Mouse (Mus musculus) left cerebral cortex, adult 18-20 months (tissue): Measurements from ENCODE around the gene Dtnbp1. TPM values are rescaled to one million over a fixed set of nuclear protein-coding genes. Genes with fewer than 3 reads are reported as not detected.
A peak's percentile ranks its signal among the peaks of the same experiment; 100 is the strongest.

Experiments used
- DNase-seq, 2 experiments: peaks; one replicate each; pipeline ENCODE4 v3.0.0; 2021 to 2022; ENCODE audit warnings: low spot score in 2 of 2, mixed read lengths in 1 of 2
- total RNA-seq, 2 experiments: library from RNA; stranded (reverse); gene quantifications; 2 replicates each; pipeline ENCODE4 v1.2.3; 2021

The Dtnbp1 gene
- total RNA-seq, 2 experiments from 2014 or later, result 79.6 to 81.2 TPM

DNA sequence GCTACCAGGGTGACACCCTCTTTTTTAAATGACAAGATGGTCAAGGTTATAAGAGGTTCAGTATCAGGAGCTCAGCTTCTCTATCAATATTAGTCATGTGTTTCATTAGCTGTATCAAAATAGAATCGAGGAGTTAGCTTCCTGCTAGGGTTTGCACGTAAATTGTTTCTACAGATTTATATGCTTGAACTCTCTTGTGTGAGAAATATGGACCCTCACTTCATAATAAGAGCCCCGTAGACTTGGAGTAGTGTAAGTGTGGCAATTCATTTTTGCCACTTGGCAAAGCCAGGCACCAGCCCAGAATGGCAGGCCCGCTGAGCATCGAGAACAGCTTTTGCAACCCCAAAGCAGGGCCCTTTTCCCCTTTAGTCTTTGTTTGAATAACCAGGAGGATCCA is 1.1 kb upstream of the Dtnbp1 start:
- DNase-seq, result no peak

DNA sequence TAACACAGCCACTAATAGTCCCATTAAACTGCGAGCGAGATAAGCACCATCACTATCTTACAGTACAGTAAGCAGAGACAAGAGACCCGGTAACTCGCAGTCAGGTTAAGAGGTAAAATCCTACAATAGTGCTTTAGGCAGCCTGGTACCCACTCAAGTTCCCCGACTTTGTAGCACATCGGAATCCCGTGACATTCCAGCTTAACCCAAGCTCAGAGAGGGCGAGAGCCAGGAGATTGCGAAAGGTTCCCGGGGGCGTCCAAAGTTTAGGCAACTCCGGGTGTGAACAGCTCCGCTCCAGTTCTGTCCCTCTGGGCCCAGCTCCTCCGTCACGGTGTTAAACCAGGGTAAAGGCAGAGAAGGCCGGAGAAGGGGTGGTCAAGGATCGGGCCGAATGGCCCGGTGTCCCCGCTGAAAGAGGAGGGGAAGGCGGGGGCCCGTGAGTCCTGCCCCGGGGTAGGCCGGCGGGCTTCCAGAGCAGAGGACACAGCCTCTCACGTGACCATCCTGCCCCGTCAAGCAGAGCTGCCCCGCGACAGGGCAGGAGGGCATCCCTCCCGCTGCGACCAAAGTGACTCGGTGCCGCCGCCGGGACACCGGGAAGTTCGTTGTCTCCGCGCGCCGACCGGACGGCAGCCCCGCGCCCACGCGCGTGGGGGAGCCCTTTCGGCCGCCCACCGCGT is 578 bp downstream of the Dtnbp1 start:
- peak; percentile 28 to 37 for DNase-seq

DNA sequence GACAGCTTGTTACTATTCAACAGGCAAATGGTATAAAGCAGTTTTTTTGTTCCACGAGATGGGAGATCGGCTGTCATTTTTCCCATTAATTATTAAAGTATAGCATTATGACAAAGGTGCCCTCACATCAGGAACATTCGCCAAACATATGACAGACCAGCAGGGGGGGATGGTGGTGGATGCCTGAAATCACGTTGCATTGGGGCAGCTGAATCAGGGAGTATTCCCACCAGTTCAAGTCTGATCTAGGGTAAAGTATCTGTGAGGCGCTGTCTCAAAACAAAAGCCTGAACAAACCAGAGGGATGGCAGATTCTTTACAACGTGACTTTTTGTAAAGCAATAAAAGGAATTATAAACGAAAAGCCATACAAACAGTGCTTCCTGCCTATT is 1.1 kb downstream of the Dtnbp1 start:
- DNase-seq, result peak in 1 of 2 experiments; percentile 28

DNA sequence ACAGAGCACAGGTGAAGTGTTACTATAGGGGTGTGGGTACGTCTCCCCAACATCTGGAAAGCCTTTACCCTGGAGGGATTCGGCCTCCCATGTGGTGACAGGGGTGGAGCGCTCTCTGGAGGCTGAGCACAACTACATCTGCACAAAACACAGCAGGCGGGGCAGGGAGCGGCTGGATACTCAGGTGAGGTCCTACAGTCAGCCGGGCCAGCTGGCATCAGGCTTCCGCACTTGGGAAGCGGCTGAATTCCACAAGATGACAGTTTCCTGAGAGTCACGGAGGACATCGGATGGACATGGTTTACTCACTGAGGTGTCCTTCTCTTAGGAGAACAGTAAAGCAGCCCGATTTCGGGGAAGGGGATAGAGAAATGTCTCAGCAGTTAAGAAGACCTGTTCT is 2.7 kb downstream of the Dtnbp1 start:
- no peak for DNase-seq

DNA sequence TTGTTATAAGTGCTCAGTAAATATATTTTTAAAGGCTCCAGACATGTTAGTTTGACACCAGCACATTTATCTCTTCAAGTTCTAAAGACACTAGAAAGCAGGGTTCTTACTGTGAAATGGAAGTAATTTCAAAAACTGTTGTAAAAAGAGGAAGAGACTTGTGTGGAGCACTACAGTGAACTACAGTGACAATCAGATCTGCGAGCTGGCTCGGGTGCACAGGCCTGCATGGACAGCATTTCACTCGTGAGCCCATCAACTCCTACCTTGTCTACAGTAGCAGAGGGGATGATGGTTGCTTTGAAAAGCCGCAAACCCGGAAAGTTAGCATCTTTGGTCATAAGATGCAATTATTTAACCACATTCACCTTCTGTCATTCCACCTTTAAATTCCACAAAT is 5.6 kb downstream of the Dtnbp1 start:
- DNase-seq, result no peak

DNA sequence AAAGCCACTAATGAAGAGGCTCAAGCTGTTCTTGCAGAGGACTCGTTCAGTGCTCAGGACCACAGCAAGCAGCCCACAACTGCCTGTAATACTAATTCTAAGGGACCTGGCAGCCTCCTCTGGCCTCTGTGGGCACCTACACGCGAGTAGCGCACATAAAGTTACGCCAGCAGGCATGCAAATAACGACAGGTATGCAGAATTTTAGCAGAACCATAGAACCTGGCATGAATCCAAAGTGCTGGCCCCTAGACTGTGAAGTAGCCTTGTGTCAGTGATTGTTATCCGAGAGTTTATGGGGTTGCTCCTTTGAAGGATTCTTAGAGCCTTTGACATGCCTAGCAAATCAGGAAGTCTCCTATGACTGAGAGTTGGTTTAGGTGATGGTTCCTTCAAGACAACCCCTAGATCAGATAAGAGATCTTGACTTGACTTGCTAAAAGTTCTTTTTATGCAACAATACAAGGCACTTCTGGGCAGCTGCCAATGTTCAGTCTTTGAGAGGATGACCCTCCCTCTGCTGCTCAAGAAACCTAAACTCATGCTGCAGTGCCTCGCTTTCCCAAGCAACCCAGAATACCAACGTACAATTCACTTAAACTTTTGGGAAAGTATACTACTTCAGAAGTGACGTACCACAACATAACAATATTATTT is 9.3 kb downstream of the Dtnbp1 start:
- no peak for DNase-seq

DNA sequence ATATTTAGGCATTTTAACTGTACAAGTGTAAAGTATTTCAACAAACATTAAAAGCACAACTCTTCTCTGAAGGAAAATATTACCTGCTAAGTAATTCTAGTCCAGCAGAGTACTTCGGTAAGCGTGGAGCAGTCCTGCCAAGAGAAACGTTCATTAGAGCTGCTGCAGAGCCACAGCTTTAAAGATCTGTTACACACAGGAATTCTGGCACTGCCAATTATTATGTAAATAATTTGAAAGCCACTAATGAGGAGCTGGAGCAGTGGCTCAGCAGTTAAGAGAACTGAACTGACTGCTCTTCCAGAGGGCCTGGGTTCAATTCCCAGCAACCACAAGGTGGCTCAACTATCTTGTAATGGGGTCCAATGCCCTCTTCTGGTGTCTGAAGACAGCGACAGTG is 10.0 kb downstream of the Dtnbp1 start:
- DNase-seq, result no peak

DNA sequence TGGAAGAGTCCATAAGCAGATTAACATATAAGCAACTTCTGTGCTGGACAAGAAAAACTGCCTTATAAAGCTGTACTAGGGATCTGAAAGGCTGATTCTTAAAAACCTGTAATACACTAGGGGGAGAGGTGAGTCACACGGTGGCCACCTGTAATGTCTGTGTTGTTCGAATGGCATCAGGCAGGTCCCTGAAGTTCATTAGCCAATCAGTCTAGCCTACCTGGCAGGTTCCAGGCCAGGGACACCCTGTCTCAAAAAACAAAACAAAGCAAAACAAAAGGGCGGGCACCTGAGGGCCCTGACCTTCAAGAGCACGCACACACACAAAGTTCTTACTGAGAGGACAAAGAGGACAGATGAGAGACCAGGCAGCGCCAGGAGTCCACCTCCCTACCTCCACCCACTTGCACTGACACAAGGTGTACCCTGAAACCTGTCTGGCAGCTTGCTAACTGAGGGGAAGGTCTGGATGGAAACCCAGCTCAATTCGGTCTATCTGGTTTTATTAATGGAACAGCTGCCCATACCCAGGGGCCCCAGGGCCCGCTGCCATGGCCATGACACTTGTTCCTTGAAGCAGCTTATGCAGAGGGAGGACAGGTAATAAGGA is 11.8 kb downstream of the Dtnbp1 start:
- no peak for DNase-seq

DNA sequence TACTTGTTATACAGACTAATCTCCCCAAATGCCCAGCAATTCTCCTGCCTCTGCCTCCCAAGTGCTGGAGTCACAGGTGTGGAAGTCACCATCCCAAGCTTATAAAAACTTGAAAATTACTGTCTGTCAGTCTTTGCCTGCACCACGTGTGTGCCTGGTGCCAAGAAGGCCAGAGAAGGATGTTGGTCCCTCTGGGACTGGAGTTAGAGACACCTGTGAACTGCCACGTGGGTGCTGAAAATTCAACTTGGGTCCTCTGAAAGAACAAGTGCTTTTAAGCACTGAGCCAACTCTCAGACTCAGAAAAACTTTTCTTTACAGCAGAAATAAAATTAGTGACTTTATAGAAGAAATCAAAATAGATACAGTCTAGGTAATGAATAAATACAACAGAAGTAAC is 15.6 kb downstream of the Dtnbp1 start:
- DNase-seq, result no peak

DNA sequence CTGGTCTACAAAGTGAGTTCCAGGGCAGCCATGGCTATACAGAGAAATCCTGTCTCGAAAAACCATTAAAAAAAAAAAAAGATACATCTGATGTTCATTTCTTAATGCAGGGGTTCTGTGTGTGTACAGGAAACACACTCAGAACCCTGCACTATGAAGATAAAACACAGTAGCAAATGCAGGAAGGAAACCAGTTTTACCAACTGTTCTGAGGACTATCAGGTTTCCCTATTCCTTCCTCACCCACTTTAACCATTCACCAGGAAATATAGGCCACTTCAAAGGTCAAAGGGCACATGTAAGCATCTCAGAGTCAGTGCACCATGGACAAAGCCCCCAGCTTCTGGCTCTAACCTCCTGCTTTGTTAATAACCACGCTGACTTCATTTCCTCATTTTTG is 16.6 kb downstream of the Dtnbp1 start:
- DNase-seq, result no peak

DNA sequence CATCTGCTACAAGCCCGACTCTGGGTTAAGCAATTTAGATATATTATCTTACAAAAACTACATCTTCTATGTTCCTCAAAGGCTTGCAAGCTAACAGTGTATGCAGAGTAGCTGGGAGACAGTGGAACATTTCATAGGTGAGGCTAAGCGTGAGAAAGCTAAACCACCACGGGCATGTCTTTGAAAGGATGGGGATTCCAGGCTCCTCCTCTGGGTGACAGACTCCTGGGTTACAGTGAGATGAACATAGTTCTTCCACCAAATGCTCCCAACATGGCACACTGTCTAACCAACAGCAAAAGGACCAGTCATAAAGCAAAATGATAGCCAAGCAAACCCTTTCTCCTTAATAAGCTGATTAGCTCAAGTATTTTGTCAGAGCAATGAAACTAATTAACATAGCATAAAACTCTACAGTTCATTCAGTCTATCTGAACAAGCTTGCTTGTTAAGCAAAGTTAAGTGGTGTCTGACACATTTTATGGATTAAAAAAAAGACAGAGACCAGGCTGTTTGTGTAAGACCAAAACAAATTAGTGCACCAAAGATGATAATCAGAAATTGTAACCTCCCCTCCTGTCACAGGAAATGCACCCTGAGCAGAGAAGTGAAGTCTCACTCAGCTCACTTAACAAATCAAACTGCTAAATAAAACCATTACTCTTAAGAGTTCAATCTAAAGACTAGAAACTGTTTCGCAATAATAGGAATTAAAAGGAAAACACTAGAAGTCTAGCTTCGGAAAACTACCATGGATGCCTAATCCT is 18.1 kb downstream of the Dtnbp1 start:
- no peak for DNase-seq

DNA sequence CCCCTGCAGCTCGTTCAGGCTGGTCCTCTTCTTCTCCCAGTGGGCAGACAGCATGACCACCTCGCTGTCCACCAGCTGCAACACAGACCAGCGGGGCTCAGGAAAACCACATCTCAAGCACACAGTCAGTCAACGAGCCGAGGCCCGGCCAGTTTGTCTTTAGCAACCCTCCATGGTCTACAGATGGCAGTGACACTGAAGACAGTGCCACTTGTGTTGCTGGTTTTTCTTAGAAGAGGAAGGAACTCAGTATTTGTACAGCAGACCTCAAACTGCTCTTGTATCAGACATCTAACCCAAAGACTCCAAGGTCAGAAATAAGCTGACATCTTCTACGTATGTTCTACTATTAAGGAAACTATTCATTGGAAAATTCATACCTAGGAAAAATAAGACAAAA is 19.1 kb downstream of the Dtnbp1 start:
- DNase-seq, result no peak

DNA sequence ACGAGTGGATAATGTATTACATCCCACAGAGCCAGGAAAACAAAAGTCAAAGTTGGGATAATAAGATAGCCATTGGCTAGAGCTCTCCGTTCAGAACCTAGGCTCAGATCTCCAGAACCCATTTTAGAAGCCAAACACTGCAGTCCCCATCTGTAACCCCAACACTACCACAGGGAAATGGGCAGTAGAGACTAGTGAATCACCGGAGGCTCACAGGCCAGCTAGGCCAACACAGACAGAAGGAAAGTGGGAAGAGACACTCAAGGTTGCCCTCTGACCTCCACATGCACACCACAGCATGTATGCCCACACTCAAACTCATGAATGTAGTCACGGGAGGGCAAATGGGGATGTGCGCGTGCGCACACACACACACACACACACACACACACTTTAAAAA is 22.5 kb downstream of the Dtnbp1 start:
- no peak for DNase-seq

DNA sequence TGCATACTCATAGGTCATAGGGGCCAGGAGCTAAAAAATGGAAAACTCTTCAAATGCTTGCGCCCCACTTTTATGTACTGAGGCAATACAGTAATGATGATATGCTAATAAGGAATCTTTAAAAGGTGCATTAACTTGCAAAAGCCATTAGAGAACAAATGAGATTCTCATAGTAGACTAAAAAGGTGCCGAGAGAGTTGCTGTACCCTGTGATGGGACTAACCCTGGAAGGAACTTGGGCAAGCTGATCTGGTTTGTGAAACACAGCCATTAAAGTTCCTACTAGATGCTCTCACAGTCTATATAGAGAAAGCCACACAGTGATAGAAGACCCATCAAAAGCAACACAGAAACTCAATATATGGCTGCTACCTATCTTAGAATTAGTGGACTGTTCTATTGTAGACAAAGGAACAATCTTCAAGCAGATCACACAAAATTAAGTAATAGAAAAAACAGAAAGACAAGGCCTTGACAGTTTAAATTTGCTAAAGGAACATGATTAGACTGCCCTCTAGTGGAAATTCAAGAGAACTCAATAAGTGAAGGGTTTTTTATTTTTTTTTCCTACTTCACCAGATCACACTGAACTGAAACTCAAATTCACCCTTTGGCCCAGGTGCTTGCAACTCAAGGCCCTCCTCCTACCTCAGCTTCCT is 24.3 kb downstream of the Dtnbp1 start:
- no peak for DNase-seq

DNA sequence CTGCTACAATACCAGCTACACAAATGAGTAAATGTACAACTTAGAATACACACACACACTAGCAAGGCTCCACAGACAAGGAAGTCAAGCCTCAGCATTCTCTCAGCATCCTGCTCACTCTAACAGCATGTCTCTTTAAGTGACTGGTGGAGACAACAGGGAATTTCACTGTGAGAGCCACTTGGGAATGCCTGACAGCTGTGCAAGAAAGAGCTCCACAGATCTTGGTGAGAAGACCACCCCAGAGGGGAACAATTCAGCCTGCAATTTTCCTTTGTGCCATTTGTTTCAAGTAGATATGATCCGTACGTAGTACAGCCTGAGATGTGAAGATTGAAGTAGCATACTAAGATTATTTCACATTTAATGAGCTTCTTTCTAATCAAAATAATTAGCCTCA is 24.9 kb downstream of the Dtnbp1 start:
- DNase-seq, result no peak

DNA sequence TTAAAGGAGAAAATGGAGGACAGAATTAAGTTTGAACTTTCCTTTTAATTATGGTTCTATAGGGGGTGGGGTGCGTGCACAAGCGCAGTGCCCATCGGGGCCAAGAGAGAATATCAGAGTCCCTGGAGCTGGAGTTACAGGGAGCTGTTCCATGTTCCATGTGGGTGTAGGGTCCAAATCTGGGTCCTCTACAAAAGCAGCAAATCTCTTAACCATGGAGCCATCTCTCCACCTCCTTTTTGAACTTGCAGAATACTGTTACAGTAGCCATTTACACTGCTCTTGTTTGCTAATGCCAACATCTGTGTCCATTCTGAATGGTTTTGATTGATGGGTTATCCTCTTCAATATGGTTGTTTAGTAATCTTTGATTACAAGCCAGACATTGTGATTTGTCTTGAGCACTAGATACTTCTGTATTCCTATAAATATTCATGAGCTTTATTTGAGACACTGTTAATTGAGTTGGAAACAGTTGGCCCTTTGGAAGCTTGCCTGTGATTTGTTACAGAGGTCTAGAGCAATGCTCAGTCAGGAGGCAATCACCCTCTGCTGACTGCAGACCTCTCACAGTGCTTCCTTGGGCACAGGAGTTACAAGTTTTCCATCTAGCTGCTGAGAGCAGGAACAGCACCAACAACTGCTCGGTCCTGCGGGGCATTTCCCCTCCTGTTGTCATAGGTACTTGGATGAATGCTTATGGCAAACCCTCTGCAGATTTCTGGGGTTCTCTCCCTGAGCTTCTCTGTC is 41.2 kb downstream of the Dtnbp1 start:
- no peak for DNase-seq

DNA sequence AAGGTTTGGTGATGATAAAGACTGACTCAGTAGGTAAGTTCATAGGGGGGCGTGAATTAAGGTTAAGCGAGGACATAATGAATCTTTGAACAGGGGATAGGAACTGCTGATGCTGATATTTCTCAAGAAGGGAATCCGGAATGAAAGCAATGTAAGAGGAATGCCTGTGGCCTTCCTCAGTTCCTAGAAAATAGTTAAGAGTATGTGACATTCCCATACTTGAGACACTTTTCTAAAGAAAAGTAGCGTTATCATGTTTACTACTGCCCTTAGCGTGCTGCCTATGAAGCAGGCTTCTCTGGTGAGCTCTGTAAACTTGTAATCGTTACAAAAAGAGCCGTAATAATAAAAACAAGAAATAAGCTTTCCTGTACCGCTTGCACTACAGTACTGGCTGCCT is 44.9 kb downstream of the Dtnbp1 start:
- DNase-seq, result no peak

DNA sequence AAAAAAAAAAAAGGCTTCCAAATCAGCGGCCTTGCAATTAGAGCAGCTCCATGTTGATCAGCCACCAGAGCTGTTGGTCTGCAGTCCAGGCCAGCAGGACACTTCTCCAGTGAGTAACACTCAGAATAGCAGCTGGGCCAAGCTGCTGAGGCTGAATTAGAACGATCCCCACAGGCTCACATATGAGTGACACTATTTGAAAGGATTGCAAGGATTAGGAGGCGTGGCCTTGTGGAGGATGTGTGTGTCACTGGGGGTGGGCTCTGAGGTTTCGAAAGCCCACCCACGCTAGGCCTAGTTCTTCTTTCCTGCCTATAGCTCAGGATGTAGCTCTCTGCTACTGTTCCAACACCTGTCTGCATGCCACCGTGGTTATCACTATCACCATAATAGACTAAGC is 46.2 kb downstream of the Dtnbp1 start:
- no peak for DNase-seq

DNA sequence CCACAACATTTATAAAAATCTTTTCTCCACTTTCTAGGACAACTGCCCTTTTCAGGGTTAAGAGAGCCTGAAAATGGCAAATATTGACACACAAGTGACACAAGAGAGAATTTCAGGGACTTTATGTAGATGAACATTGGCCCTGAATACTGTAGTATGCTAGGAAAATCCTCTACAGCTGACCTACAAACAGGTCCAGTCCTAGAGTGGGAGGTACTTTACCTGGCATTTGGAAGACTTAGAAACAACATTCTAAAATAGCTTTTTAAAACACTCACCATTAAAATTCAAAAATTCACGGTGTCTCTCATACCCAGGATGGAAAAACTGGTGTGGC is 47.7 kb downstream of the Dtnbp1 start:
- DNase-seq, result no peak

DNA sequence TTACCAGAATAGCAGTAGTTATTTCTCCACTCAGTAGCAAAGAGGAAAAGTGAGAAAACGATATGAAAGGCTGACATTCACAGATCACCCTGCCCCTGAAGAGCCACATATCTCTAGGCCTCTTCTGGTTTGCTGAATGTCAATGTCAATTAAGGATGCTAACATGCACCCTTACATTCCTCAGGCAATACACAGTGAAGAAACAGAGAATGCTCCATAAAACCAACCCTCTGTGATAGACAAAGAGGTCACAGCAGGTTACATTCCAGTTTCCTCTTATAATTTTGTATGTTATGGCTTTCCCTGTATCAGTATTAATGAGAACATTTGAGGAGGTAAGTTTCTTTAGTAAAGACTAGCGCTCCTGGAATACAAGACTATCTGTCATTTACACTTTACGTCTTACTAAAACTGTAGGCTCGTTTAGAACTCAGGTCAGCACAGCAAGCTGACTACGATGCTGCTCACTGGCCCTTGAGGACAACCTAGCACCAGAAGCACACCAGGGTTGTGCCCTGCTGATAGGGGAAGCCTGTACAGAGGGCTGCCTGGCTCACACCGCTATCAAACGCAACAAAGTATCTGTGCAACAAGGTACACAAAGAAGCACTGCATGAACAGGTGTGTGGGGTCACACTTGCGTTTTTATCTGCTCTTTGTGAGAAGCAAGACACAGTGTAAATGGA is 48.3 kb downstream of the Dtnbp1 start:
- DNase-seq, result no peak
